In genomic region chr11:42326262-42326661, GRCm38 (mm10) we compare ENCODE assay signal across 23 mouse cellular contexts. TPM values are rescaled to one million over a fixed set of nuclear protein-coding genes. Genes with fewer than 3 reads are reported as not detected.
DNase-seq lines count a peak whose midpoint lies in the region; ATAC-seq and TF ChIP-seq lines count a peak whose summit lies in the region.
"Had no signal": no experiment of that assay in that cellular context is flagged by ENCODE, and none has a peak within 500 bp of the region (broad histone marks: within the 10 kb centered on the region; RNA-seq: fewer than 3 reads in every experiment).

No protein-coding gene starts in this region.

- H3K9me3 ChIP-seq in hindbrain, postnatal 0 days (ENCODE audit: low read length): no peaks in the 10 kb centered on the region
- no peaks in the 10 kb centered on the region for H3K9me3 ChIP-seq in hindbrain, embryonic 14.5 days (ENCODE audit: control insufficient read depth, low read length)
- no peaks in the 10 kb centered on the region for H3K9me3 ChIP-seq in E14TG2a.4 (ENCODE audit: low read length)
- H3K9me3 ChIP-seq in embryonic facial prominence, embryonic 10.5 days: no peaks in the 10 kb centered on the region
- H3K9me3 ChIP-seq: heart, embryonic 10.5 days; hindbrain, embryonic 13.5 days; limb, embryonic 13.5 days; liver, embryonic 15.5 days had no signal

- H3K9ac ChIP-seq in hindbrain, postnatal 0 days (replicated peaks; ENCODE audit: low read length): no peak overlapping the region
- no peak overlapping the region for H3K9ac ChIP-seq in hindbrain, embryonic 14.5 days
- H3K9ac ChIP-seq: hindbrain, embryonic 13.5 days; limb, embryonic 13.5 days; liver, embryonic 15.5 days had no signal

- H3K4me3 ChIP-seq in hindbrain, postnatal 0 days (ENCODE audit: low read length): no peak overlapping the region
- H3K4me3 ChIP-seq in hindbrain, embryonic 14.5 days (replicated peaks; ENCODE audit: low read length): no peak overlapping the region
- no peak overlapping the region for H3K4me3 ChIP-seq in E14TG2a.4 (replicated peaks; ENCODE audit: low read length)
- H3K4me3 ChIP-seq in embryonic facial prominence, embryonic 10.5 days: no peak overlapping the region
- H3K4me3 ChIP-seq: heart, embryonic 10.5 days; hindbrain, embryonic 13.5 days; limb, embryonic 13.5 days; liver, embryonic 15.5 days had no signal

- H3K27ac ChIP-seq in hindbrain, postnatal 0 days: no peak overlapping the region
- no peak overlapping the region for H3K27ac ChIP-seq in hindbrain, embryonic 14.5 days
- H3K27ac ChIP-seq in embryonic facial prominence, embryonic 10.5 days (replicated peaks): no peak overlapping the region
- H3K27ac ChIP-seq: heart, embryonic 10.5 days; hindbrain, embryonic 13.5 days; limb, embryonic 13.5 days; liver, embryonic 15.5 days had no signal

- TF ChIP-seq CTCF in hindbrain, postnatal 0 days (IDR thresholded peaks at IDR 0.05; ENCODE audit: low read depth): peak; percentile 5; the same call in 1 of the 2 replicates
- peak; percentile 37 for TF ChIP-seq CTCF in E14TG2a.4 (conservative IDR thresholded peaks at IDR 0.05; ENCODE audit: low read length)

- ATAC-seq in hindbrain, postnatal 0 days: no peak
- no peak for ATAC-seq in hindbrain, embryonic 14.5 days (ENCODE audit: low FRiP score)
- ATAC-seq: CD4-positive, CD25-positive, alpha-beta regulatory T cell, adult 4 months had no signal

- no peak for DNase-seq in hindbrain, postnatal 0 days (ENCODE audit: low spot score)
- no peak for DNase-seq in hindbrain, embryonic 14.5 days (ENCODE audit: low spot score)
- peak; percentile 22 for DNase-seq in 3134 (ENCODE audit: extremely low read depth, insufficient read length, low spot score)
- peak; percentile 27 for DNase-seq in adrenal gland, postnatal 10 days
- no peak for DNase-seq in thymus, postnatal 10 days (ENCODE audit: low spot score in 2 of 2)
- no peak for DNase-seq in spleen, postnatal 14 days (ENCODE audit: low spot score in 2 of 2)
- no peak for DNase-seq in embryonic facial prominence, embryonic 10.5 days (ENCODE audit: low spot score)
- DNase-seq: cerebellum, adult 8-10 months; embryo, embryonic 11 days; gastrocnemius, postnatal 25 days; heart, postnatal 14 days; kidney, adult 18-20 months; kidney, postnatal 14 days; lung, postnatal 14 days had no signal

- no peak overlapping the region for H3K4me2 ChIP-seq in hindbrain, postnatal 0 days (ENCODE audit: low read depth, low read length)
- H3K4me2 ChIP-seq in hindbrain, embryonic 14.5 days (replicated peaks): no peak overlapping the region
- H3K4me2 ChIP-seq: hindbrain, embryonic 13.5 days; limb, embryonic 13.5 days; liver, embryonic 15.5 days had no signal

- H3K27me3 ChIP-seq in hindbrain, postnatal 0 days (ENCODE audit: insufficient read depth, low read length): no peaks in the 10 kb centered on the region
- H3K27me3 ChIP-seq in hindbrain, embryonic 14.5 days (ENCODE audit: control insufficient read depth, insufficient read depth, low read length): no peaks in the 10 kb centered on the region
- no peaks in the 10 kb centered on the region for H3K27me3 ChIP-seq in E14TG2a.4 (ENCODE audit: insufficient read depth, low read length)
- H3K27me3 ChIP-seq in embryonic facial prominence, embryonic 10.5 days (replicated peaks; ENCODE audit: low read depth, poor library complexity, severe bottlenecking): no peaks in the 10 kb centered on the region
- H3K27me3 ChIP-seq: hindbrain, embryonic 13.5 days; limb, embryonic 13.5 days; liver, embryonic 15.5 days had no signal

- H3K4me1 ChIP-seq in hindbrain, postnatal 0 days (ENCODE audit: insufficient read depth, low read length): no peaks in the 10 kb centered on the region
- H3K4me1 ChIP-seq in hindbrain, embryonic 14.5 days (replicated peaks; ENCODE audit: control insufficient read depth, insufficient read depth, low read length): no peaks in the 10 kb centered on the region
- H3K4me1 ChIP-seq in E14TG2a.4 (replicated peaks; ENCODE audit: low read depth, low read length): no peaks in the 10 kb centered on the region
- H3K4me1 ChIP-seq in embryonic facial prominence, embryonic 10.5 days: no peaks in the 10 kb centered on the region
- H3K4me1 ChIP-seq: heart, embryonic 10.5 days; hindbrain, embryonic 13.5 days; limb, embryonic 13.5 days; liver, embryonic 15.5 days had no signal

- WGBS in hindbrain, postnatal 0 days: 84% methylated on average over 4 of the region's 4 CpGs
- 85% methylated on average over 4 of the region's 4 CpGs for WGBS in hindbrain, embryonic 14.5 days
- 82% methylated on average over 4 of the region's 4 CpGs for WGBS in embryonic facial prominence, embryonic 10.5 days

- H3K36me3 ChIP-seq in hindbrain, postnatal 0 days (ENCODE audit: insufficient read depth, low read length): no peaks in the 10 kb centered on the region
- H3K36me3 ChIP-seq in hindbrain, embryonic 14.5 days (replicated peaks; ENCODE audit: control insufficient read depth, insufficient read depth): no peaks in the 10 kb centered on the region
- no peaks in the 10 kb centered on the region for H3K36me3 ChIP-seq in E14TG2a.4 (ENCODE audit: insufficient read depth, low read length)
- no peaks in the 10 kb centered on the region for H3K36me3 ChIP-seq in embryonic facial prominence, embryonic 10.5 days (replicated peaks)
- H3K36me3 ChIP-seq: heart, embryonic 10.5 days; hindbrain, embryonic 13.5 days; limb, embryonic 13.5 days; liver, embryonic 15.5 days had no signal

RNA-seq across cellular contexts. Expression of gene Gabra6, which starts 5.4 kb away (rescaled TPM):
- total RNA-seq in hindbrain, postnatal 0 days (2014; rRNA removed): not detected in 2 replicates
- not detected in 2 replicates for polyA plus RNA-seq in hindbrain, postnatal 0 days (2015; fragmentation: Nextera tagmentation; extraction: Ambion mirVana)
- not detected in 2 replicates for polyA plus RNA-seq in hindbrain, embryonic 14.5 days (2014; fragmentation: Nextera tagmentation; extraction: Ambion mirVana)
- total RNA-seq in adrenal gland, postnatal 10 days (2021): not detected
- polyA plus RNA-seq in embryonic facial prominence, embryonic 10.5 days (2016; fragmentation: Nextera tagmentation; extraction: Ambion mirVana): not detected in 2 replicates
- total RNA-seq: gastrocnemius, postnatal 25 days; heart, postnatal 14 days; monocyte, adult 5-6 weeks had no signal
- polyA plus RNA-seq: CD4-positive, CD25-positive, alpha-beta regulatory T cell, adult 4 months; forebrain, embryonic 11.5 days; heart, embryonic 10.5 days; hindbrain, embryonic 13.5 days; limb, embryonic 13.5 days; liver, embryonic 15.5 days; neural tube, embryonic 14.5 days had no signal

Comparison
In these comparisons a context has a peak if more than half of its experiments do, and no peak if none do; other contexts are left out.
1. DNase-seq: peak in 3134 (single experiment) and adrenal gland, postnatal 10 days (single experiment); none in hindbrain, postnatal 0 days (single experiment), hindbrain, embryonic 14.5 days (single experiment), thymus, postnatal 10 days (0 of 2), spleen, postnatal 14 days (0 of 2) and embryonic facial prominence, embryonic 10.5 days (single experiment).